Mouse (Mus musculus) left cerebral cortex, postnatal 25 days (tissue): Measurements from ENCODE around the gene Olfr702. TPM values are rescaled to one million over a fixed set of nuclear protein-coding genes. Genes with fewer than 3 reads are reported as not detected.

ENCODE experiments used
- DNase-seq, 2 experiments: peaks; one replicate each; pipeline ENCODE4 v3.0.0; 2022; ENCODE audit warnings: low spot score in 2 of 2, mixed read lengths in 1 of 2
- intact Hi-C: fragments of 180-260 bp; cut with DNase I; formaldehyde crosslinking; loops from one replicate; pipeline ENCODE4 v1.15.1; 2025
- total RNA-seq, 2 experiments: library from RNA; stranded (reverse); gene quantifications; 2 replicates each; pipeline ENCODE4 v1.2.3; 2021

The Olfr702 gene
- not detected for total RNA-seq

- no peak for DNase-seq
- intact Hi-C loops = no loop called here
Measured at GRCm38 (mm10) chr7:106833793-106834192, at the start of gene Olfr702. Gene Olfr702, minus strand, starts transcription at chr7:106833893.

GRCm38 (mm10) chr7:106876791-106877190 is 43.1 kb upstream of the Olfr702 start, which contains the start of gene Olfr705:
Gene Olfr705, minus strand, starts transcription at chr7:106876891.
- intact Hi-C loops = no loop called here
- no peak for DNase-seq

- intact Hi-C loops = no loop called here
- DNase-seq = no peak
Measured at GRCm38 (mm10) chr7:106862885-106863284, 29.2 kb upstream of the Olfr702 start, which contains the start of gene Olfr704. Gene Olfr704, plus strand, starts transcription at chr7:106863185.

- intact Hi-C loops = no loop called here
- no peak for DNase-seq
Measured at GRCm38 (mm10) chr7:106843060-106843459, 9.4 kb upstream of the Olfr702 start, which contains the start of gene Olfr703. Gene Olfr703, plus strand, starts transcription at chr7:106843360.

- intact Hi-C loops = no loop called here
- no peak for DNase-seq
Measured at GRCm38 (mm10) chr7:106818414-106818813, 15.3 kb downstream of the Olfr702 start.

GRCm38 (mm10) chr7:106815775-106816174 is 17.9 kb downstream of the Olfr702 start:
- intact Hi-C loops = no loop called here
- no peak for DNase-seq

GRCm38 (mm10) chr7:106813829-106814228 is 19.9 kb downstream of the Olfr702 start, which contains the start of gene Olfr701:
Gene Olfr701, plus strand, starts transcription at chr7:106814129.
- no peak for DNase-seq
- intact Hi-C loops = no loop called here

- DNase-seq = no peak
- intact Hi-C loops = no loop called here
Measured at GRCm38 (mm10) chr7:106808734-106809133, 25.0 kb downstream of the Olfr702 start, which contains the start of gene Olfr700. Gene Olfr700, minus strand, starts transcription at chr7:106808834.

- no peak for DNase-seq
- intact Hi-C loops = no loop called here
Measured at GRCm38 (mm10) chr7:106793098-106793497, 40.6 kb downstream of the Olfr702 start, which contains the start of gene Olfr699. Gene Olfr699, minus strand, starts transcription at chr7:106793198.

- DNase-seq = peak in 1 of 2 experiments; percentile 4
- intact Hi-C loops = no loop called here
Measured at GRCm38 (mm10) chr7:106788330-106788729, 45.4 kb downstream of the Olfr702 start.

Other genes starting within 250 kb of the Olfr702 start
- not detected for gene Olfr693, start 153.3 kb downstream of the Olfr702 start, total RNA-seq
- gene Olfr694, start 142.1 kb downstream of the Olfr702 start, total RNA-seq = not detected
- gene Olfr695, start 117.5 kb downstream of the Olfr702 start, total RNA-seq = not detected
- not detected for gene Olfr697, start 91.5 kb downstream of the Olfr702 start, total RNA-seq
- not detected for gene Olfr698, start 78.5 kb downstream of the Olfr702 start, total RNA-seq
- not detected for gene Olfr699, start 40.7 kb downstream of the Olfr702 start, total RNA-seq
- gene Olfr700, start 25.1 kb downstream of the Olfr702 start, total RNA-seq = not detected
- not detected for gene Olfr701, start 19.8 kb downstream of the Olfr702 start, total RNA-seq
- gene Olfr703, start 9.5 kb upstream of the Olfr702 start, total RNA-seq = not detected
- gene Olfr704, start 29.3 kb upstream of the Olfr702 start, total RNA-seq = not detected
- not detected for gene Olfr705, start 43.0 kb upstream of the Olfr702 start, total RNA-seq
- gene Olfr706, start 54.3 kb upstream of the Olfr702 start, total RNA-seq = not detected
- not detected for gene Olfr707, start 67.3 kb upstream of the Olfr702 start, total RNA-seq
- gene Olfr1532-ps1, start 74.1 kb upstream of the Olfr702 start, total RNA-seq = not detected
- not detected for gene Olfr709-ps1, start 98.3 kb upstream of the Olfr702 start, total RNA-seq
- gene Olfr710, start 114.4 kb upstream of the Olfr702 start, total RNA-seq = not detected
- not detected for gene Olfr6, start 130.0 kb upstream of the Olfr702 start, total RNA-seq
- gene Olfr711, start 141.6 kb upstream of the Olfr702 start, total RNA-seq = not detected
- gene Olfr2, start 172.2 kb upstream of the Olfr702 start, total RNA-seq = not detected
- gene Olfr713, start 197.3 kb upstream of the Olfr702 start, total RNA-seq = not detected
- gene Olfr714, start 237.1 kb upstream of the Olfr702 start, total RNA-seq = not detected